Mouse (Mus musculus): ENCODE data around the gene Rab30. TPM values are rescaled to one million over a fixed set of nuclear protein-coding genes. Genes with fewer than 3 reads are reported as not detected.

Rab30 gene
- polyA plus RNA-seq, 1 experiment from 2014 or later: 4.0 TPM

- H3K36me3 ChIP-seq (ENCODE audit: insufficient read depth, low read length): no peaks in the 10 kb centered on the region
- no peaks in the 10 kb centered on the region for H3K9me3 ChIP-seq (ENCODE audit: low read length)
- TF ChIP-seq EP300 (IDR thresholded peaks at IDR 0.05) (peak; percentile 55; the same call in 1 of the 2 replicates), CTCF (IDR thresholded peaks at IDR 0.05) (no peak)
- ATAC-seq: peak; percentile 55
- peaks cover 3% of the 10 kb centered on the region; the same call in 1 of the 2 replicates for H3K4me1 ChIP-seq (ENCODE audit: insufficient read depth, low read depth, low read length)
- 75% methylated on average over 9 of the region's 9 CpGs for WGBS
- DNase-seq (ENCODE audit: low spot score): peak; percentile 25
- no peaks in the 10 kb centered on the region for H3K27me3 ChIP-seq (replicated peaks; ENCODE audit: insufficient read depth, low read length)
- no peak overlapping the region for H3K27ac ChIP-seq (ENCODE audit: low read length)
- no peak overlapping the region for H3K4me2 ChIP-seq (replicated peaks; ENCODE audit: low read depth, low read length)
- H3K9ac ChIP-seq (replicated peaks; ENCODE audit: low read depth): no peak overlapping the region
- H3K4me3 ChIP-seq (ENCODE audit: low read depth, low read length): no peak overlapping the region
These were observed 142.7 kb downstream of the Rab30 start for GRCm38 (mm10) chr7:92883850-92884716.

DNA sequence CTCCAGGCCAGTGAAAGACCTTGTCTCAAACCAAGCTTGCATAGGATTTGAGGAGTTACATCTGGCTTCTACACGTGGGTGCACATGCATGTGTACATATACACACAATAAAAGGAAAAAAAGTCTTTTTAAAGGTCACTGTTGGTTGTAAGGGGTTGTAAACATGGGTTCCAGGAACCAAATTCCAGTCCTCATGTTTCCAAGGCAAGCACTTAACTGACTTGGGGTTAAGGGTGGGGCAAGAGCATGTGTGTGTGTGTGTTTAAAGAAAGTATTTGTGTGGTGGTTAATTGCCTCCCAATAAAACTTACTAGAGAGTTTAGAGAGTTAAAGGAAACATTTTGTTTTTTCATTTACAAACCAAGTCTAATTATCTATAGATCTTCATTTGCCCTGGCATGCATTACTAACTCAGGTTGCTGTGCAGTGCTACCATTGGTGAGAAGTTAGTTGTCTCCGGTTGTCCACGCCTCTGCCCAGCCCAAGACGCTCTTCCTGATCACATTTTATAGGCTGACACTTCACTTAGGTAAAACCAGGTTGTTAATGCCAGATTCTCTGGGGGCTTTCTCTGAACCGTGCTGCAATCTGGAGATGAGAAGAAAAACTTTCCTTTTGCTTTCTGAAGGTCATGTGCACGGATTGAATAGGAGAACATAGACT, 143.7 kb downstream of the Rab30 start:
- H3K27ac ChIP-seq (ENCODE audit: low read length): no peak overlapping the region
- DNase-seq (ENCODE audit: low spot score) (no peak), ATAC-seq (no peak)
- no peak overlapping the region for H3K4me3 ChIP-seq (ENCODE audit: low read depth, low read length)
- H3K9ac ChIP-seq (replicated peaks; ENCODE audit: low read depth): no peak overlapping the region
- no peak for TF ChIP-seq EP300 (IDR thresholded peaks at IDR 0.05)
- TF ChIP-seq CTCF (IDR thresholded peaks at IDR 0.05): no peak
- H3K36me3 ChIP-seq (ENCODE audit: insufficient read depth, low read length): no peaks in the 10 kb centered on the region
- peaks cover 3% of the 10 kb centered on the region; the same call in 1 of the 2 replicates for H3K4me1 ChIP-seq (ENCODE audit: insufficient read depth, low read depth, low read length)
- no peak overlapping the region for H3K4me2 ChIP-seq (replicated peaks; ENCODE audit: low read depth, low read length)
- no peaks in the 10 kb centered on the region for H3K27me3 ChIP-seq (replicated peaks; ENCODE audit: insufficient read depth, low read length)
- WGBS: 80% methylated on average over 6 of the region's 6 CpGs
- H3K9me3 ChIP-seq (ENCODE audit: low read length): no peaks in the 10 kb centered on the region

DNA sequence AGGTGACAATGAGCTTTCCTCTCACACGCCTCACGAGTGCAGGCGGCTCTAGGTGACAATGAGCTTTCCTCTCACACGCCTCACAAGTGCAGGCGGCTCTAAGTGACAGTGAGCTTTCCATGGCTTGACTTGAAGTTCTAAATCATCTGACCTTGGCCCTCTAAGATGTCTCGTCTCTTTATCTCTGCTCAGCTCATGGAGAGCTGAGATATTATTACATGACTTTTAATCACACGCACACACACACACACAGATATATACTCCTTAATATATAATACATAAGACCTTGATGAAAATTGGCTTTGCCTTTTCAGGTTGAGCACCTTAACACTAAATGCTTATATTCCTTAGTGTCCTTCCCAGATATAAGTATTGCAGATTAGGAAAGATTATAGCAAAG, 145.4 kb downstream of the Rab30 start:
- 70% methylated on average over 7 of the region's 7 CpGs for WGBS
- Histone ChIP-seq H3K9ac (replicated peaks; ENCODE audit: low read depth) (no peak overlapping the region), H3K4me3 (ENCODE audit: low read depth, low read length) (no peak overlapping the region), H3K9me3 (ENCODE audit: low read length) (no peaks in the 10 kb centered on the region), H3K4me2 (replicated peaks; ENCODE audit: low read depth, low read length) (no peak overlapping the region), H3K36me3 (ENCODE audit: insufficient read depth, low read length) (no peaks in the 10 kb centered on the region), H3K27ac (ENCODE audit: low read length) (no peak overlapping the region; the same call in 1 of the 2 replicates), H3K27me3 (replicated peaks; ENCODE audit: insufficient read depth, low read length) (no peaks in the 10 kb centered on the region), H3K4me1 (ENCODE audit: insufficient read depth, low read depth, low read length) (peaks cover 3% of the 10 kb centered on the region; the same call in 1 of the 2 replicates)
- no peak for ATAC-seq
- TF ChIP-seq EP300 (IDR thresholded peaks at IDR 0.05) (no peak), CTCF (IDR thresholded peaks at IDR 0.05) (no peak)
- DNase-seq (ENCODE audit: low spot score): no peak

DNA sequence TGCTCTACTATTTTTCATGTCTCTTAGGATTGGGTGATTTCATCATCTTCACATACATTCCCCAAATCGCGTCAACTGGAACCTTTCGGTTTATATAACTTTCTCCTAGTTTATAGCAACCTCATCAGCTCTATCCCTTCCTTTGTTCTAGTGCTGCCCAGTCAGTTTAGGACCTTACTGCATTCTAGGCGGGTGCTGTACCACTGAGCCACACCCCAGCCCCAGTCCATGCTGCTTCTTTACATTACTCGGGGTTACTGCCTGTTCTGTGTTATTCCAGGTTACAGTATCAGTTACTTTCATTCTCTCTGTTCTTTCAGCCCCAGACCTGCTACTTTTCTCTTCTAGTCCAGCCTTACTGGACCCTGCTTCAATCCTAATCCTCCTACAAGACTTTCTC, 145.8 kb downstream of the Rab30 start:
- no peaks in the 10 kb centered on the region for H3K27me3 ChIP-seq (replicated peaks; ENCODE audit: insufficient read depth, low read length)
- no peak for ATAC-seq
- H3K27ac ChIP-seq (ENCODE audit: low read length): no peak overlapping the region
- no peaks in the 10 kb centered on the region for H3K36me3 ChIP-seq (ENCODE audit: insufficient read depth, low read length)
- 90% methylated on average over 5 of the region's 5 CpGs for WGBS
- no peak for DNase-seq (ENCODE audit: low spot score)
- H3K9me3 ChIP-seq (ENCODE audit: low read length): no peaks in the 10 kb centered on the region
- no peak overlapping the region for H3K9ac ChIP-seq (replicated peaks; ENCODE audit: low read depth)
- no peak overlapping the region for H3K4me2 ChIP-seq (replicated peaks; ENCODE audit: low read depth, low read length)
- TF ChIP-seq CTCF (IDR thresholded peaks at IDR 0.05) (no peak), EP300 (IDR thresholded peaks at IDR 0.05) (no peak)
- no peak overlapping the region for H3K4me3 ChIP-seq (ENCODE audit: low read depth, low read length)
- H3K4me1 ChIP-seq (ENCODE audit: insufficient read depth, low read depth, low read length): peaks cover 3% of the 10 kb centered on the region; the same call in 1 of the 2 replicates

DNA sequence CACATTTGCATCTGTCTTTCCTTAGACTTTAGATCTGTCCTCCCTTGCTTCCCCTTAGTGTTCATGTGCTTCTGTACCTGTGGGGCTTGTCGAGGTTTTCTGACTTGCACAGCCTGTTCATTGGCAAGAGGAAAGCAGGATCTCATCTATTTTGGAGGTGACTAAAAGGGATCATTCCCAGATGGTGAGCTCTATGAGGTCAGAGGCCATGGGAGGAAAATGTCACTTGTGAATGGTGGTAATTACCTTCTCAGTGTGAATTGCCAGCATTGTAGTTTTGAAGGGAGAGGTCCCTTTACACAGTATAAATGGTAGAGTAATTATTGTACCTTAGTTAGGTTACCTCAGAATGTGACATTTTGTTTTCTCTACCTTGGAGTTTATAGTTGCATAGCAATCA, 148.8 kb downstream of the Rab30 start:
- Histone ChIP-seq H3K9ac (replicated peaks; ENCODE audit: low read depth) (no peak overlapping the region), H3K9me3 (ENCODE audit: low read length) (no peaks in the 10 kb centered on the region), H3K36me3 (ENCODE audit: insufficient read depth, low read length) (no peaks in the 10 kb centered on the region), H3K27ac (ENCODE audit: low read length) (no peak overlapping the region), H3K4me3 (ENCODE audit: low read depth, low read length) (no peak overlapping the region), H3K4me2 (replicated peaks; ENCODE audit: low read depth, low read length) (no peak overlapping the region), H3K27me3 (replicated peaks; ENCODE audit: insufficient read depth, low read length) (no peaks in the 10 kb centered on the region), H3K4me1 (ENCODE audit: insufficient read depth, low read depth, low read length) (no peaks in the 10 kb centered on the region)
- 24% methylated on average over 1 of the region's 1 CpGs for WGBS
- TF ChIP-seq EP300 (IDR thresholded peaks at IDR 0.05) (no peak), CTCF (IDR thresholded peaks at IDR 0.05) (no peak)
- DNase-seq (ENCODE audit: low spot score) (no peak), ATAC-seq (no peak)

DNA sequence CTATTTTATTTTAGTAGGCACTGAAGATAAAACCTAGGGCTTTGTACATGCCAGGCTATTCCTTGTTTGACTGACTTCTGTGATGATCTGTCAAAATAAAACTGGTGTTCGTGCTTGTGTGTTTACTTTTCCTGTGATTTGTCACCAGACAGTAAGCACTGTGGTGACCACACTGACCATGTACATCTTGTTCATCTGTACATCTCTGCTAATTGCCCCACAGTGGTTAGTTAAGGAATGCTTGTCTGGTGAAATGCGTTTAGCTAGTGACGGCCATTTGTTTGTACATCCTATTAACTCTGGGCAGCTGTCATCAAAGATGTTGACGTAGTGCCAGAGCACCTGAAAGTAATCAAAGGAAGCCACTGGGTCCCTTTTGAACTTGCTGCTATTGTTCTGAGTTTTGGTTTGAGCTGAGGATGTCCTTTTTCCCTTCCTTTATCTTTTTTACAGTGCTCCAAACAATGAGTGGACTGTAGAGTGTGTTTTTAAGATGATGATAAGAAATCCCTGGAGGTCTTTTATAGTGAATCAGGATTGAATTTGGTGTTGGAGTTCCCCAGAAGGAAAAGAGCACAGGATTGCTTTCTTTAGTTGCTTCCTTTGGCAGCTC, 149.3 kb downstream of the Rab30 start:
- Histone ChIP-seq H3K9ac (replicated peaks; ENCODE audit: low read depth) (no peak overlapping the region), H3K4me1 (ENCODE audit: insufficient read depth, low read depth, low read length) (no peaks in the 10 kb centered on the region), H3K9me3 (ENCODE audit: low read length) (no peaks in the 10 kb centered on the region), H3K36me3 (ENCODE audit: insufficient read depth, low read length) (no peaks in the 10 kb centered on the region), H3K27me3 (replicated peaks; ENCODE audit: insufficient read depth, low read length) (no peaks in the 10 kb centered on the region), H3K27ac (ENCODE audit: low read length) (no peak overlapping the region), H3K4me3 (ENCODE audit: low read depth, low read length) (no peak overlapping the region), H3K4me2 (replicated peaks; ENCODE audit: low read depth, low read length) (no peak overlapping the region)
- WGBS: 12% methylated on average over 4 of the region's 4 CpGs
- ATAC-seq: no peak
- no peak for DNase-seq (ENCODE audit: low spot score)
- TF ChIP-seq EP300 (IDR thresholded peaks at IDR 0.05) (peak; percentile 20; the same call in 1 of the 2 replicates), CTCF (IDR thresholded peaks at IDR 0.05) (no peak)

All from lung, postnatal 0 days (tissue).